Mouse (Mus musculus) B cell, adult 2 months (primary cell): ENCODE results near the gene Fdxacb1.

ENCODE experiments used
- DNase-seq, 2 experiments: peaks; one replicate each; pipeline ENCODE4 v3.0.0; 2022

Fdxacb1 gene

GRCm38 (mm10) chr9:50768107-50769002, at the start of gene Fdxacb1:
Gene Fdxacb1 (plus strand): TSS chr9:50768236.
- peak; percentile 98 for DNase-seq

- no peak for DNase-seq
These were observed 49.2 kb upstream of the Fdxacb1 start for GRCm38 (mm10) chr9:50718878-50719277.

GRCm38 (mm10) chr9:50721061-50721460, 47.0 kb upstream of the Fdxacb1 start:
- DNase-seq, result no peak

- no peak for DNase-seq
These were observed 45.6 kb upstream of the Fdxacb1 start for GRCm38 (mm10) chr9:50722451-50722911.

- no peak for DNase-seq
These were observed 44.6 kb upstream of the Fdxacb1 start for GRCm38 (mm10) chr9:50723406-50723805.

- DNase-seq, result no peak
These were observed 43.9 kb upstream of the Fdxacb1 start for GRCm38 (mm10) chr9:50724147-50724546.

GRCm38 (mm10) chr9:50724661-50725330, 43.2 kb upstream of the Fdxacb1 start:
- no peak for DNase-seq

- DNase-seq, result no peak
These were observed 42.0 kb upstream of the Fdxacb1 start for GRCm38 (mm10) chr9:50725921-50726590.

GRCm38 (mm10) chr9:50727171-50727924, 40.7 kb upstream of the Fdxacb1 start:
- DNase-seq, result no peak

- DNase-seq, result peak; percentile 69
These were observed 39.9 kb upstream of the Fdxacb1 start for GRCm38 (mm10) chr9:50727925-50728651.

- DNase-seq, result no peak
These were observed 38.4 kb upstream of the Fdxacb1 start for GRCm38 (mm10) chr9:50729600-50729999.

GRCm38 (mm10) chr9:50732560-50732959, 35.5 kb upstream of the Fdxacb1 start:
- no peak for DNase-seq

- DNase-seq, result peak; percentile 38 to 48
These were observed 33.0 kb upstream of the Fdxacb1 start for GRCm38 (mm10) chr9:50734989-50735388.

- peak; percentile 80 to 83 for DNase-seq
These were observed 28.8 kb upstream of the Fdxacb1 start, which contains the start of gene Dixdc1 for GRCm38 (mm10) chr9:50738914-50739870. Gene Dixdc1 (minus strand): TSS chr9:50739517.

- DNase-seq, result no peak
These were observed 26.9 kb upstream of the Fdxacb1 start for GRCm38 (mm10) chr9:50740867-50741784.

GRCm38 (mm10) chr9:50742261-50742660, 25.8 kb upstream of the Fdxacb1 start:
- DNase-seq, result no peak

- no peak for DNase-seq
These were observed 25.3 kb upstream of the Fdxacb1 start for GRCm38 (mm10) chr9:50742744-50743143.

GRCm38 (mm10) chr9:50745806-50746205, 22.2 kb upstream of the Fdxacb1 start:
- DNase-seq, result no peak

GRCm38 (mm10) chr9:50746214-50746677, 21.8 kb upstream of the Fdxacb1 start, which contains the start of gene 2310030G06Rik:
Gene 2310030G06Rik (minus strand): TSS chr9:50746536.
- DNase-seq, result no peak
